Mouse (Mus musculus) limb, embryonic 14.5 days (tissue): Measurements from ENCODE around the gene Slc47a2. TPM values are rescaled to one million over a fixed set of nuclear protein-coding genes. Genes with fewer than 3 reads are reported as not detected.
"Not testable (repeated sequence)": the region's sequence is repeated elsewhere in the genome, so short reads cannot be mapped to it uniquely, and the experiment has no call there.

Experiments
- ATAC-seq: fragments of 200-750 bp; cut with Nextera tagmentation; 2 replicates; pipeline ENCODE4 v1.8.0; 2017; ENCODE audit warnings: low read depth, moderate number of reproducible peaks, moderate TSS enrichment; ENCODE audit not compliant: low FRiP score
- DNase-seq: peaks from one replicate; pipeline ENCODE4 v3.0.0-alpha.2; 2015; ENCODE audit warnings: low spot score
- H3K27ac ChIP-seq: fragments of 300-500 bp; sonication (generic); replicated peaks from 2 replicates; pipeline ENCODE4 v1.5.1; 2014; ENCODE audit warnings: low read depth, mild to moderate bottlenecking, low read length, moderate library complexity, mixed read lengths
- H3K27me3 ChIP-seq: fragments of 300-500 bp; sonication (generic); 2 replicates; pipeline ENCODE4 v1.6.1; 2014; ENCODE audit warnings: low read length, mixed read lengths; ENCODE audit not compliant: control insufficient read depth, insufficient read depth
- H3K36me3 ChIP-seq: fragments of 300-500 bp; sonication (generic); 2 replicates; pipeline ENCODE4 v1.6.1; 2014; ENCODE audit warnings: mild to moderate bottlenecking, low read length, moderate library complexity, mixed read lengths; ENCODE audit not compliant: control insufficient read depth, insufficient read depth
- H3K4me1 ChIP-seq: fragments of 300-500 bp; sonication (generic); 2 replicates; pipeline ENCODE4 v1.6.1; 2014; ENCODE audit warnings: antibody characterized with exemption, low read length, mixed read lengths; ENCODE audit not compliant: control insufficient read depth, insufficient read depth
- H3K4me2 ChIP-seq: fragments of 300-500 bp; sonication (generic); replicated peaks from 2 replicates; pipeline ENCODE4 v1.6.1; 2014; ENCODE audit warnings: low read depth, mild to moderate bottlenecking, low read length, moderate library complexity; ENCODE audit not compliant: severe bottlenecking
- H3K4me3 ChIP-seq: fragments of 300-500 bp; sonication (generic); replicated peaks from 2 replicates; pipeline ENCODE4 v1.5.1; 2014; ENCODE audit warnings: low read length
- H3K9ac ChIP-seq: fragments of 300-500 bp; sonication (generic); 2 replicates; pipeline ENCODE4 v1.6.1; 2014; ENCODE audit warnings: mild to moderate bottlenecking, low read depth, low read length, moderate library complexity; ENCODE audit not compliant: severe bottlenecking
- H3K9me3 ChIP-seq: fragments of 300-500 bp; sonication (generic); 2 replicates; pipeline ENCODE4 v1.6.1; 2016; ENCODE audit warnings: low read length; ENCODE audit not compliant: control insufficient read depth
- POLR2A ChIP-seq: fragments of 200-500 bp; IDR thresholded peaks from 2 replicates; pipeline ENCODE4 v1.8.0; 2012; ENCODE audit warnings: inconsistent platforms, mild to moderate bottlenecking, moderate library complexity, borderline replicate concordance; ENCODE audit not compliant: insufficient read depth, insufficient read length; ENCODE audit errors: extremely low read depth
- WGBS: fragments of 180-500 bp; shearing (Covaris S2); extraction: QIAGEN DNeasy Blood & Tissue Kit; methylation state at CpG from one replicate; pipeline ENCODE4 v1.1.7; 2014; 5-methylcytosine and 5-hydroxymethylcytosine counted together
- polyA plus RNA-seq, 2 experiments: library from polyadenylated mRNA; depleted of rRNA in 1 of 2; stranded (reverse) in 1 of 2; unstranded in 1 of 2; fragments of >200 nt; fragmentation: Nextera tagmentation in 1 of 2; extraction: Ambion mirVana in 1 of 2; gene quantifications; 2 replicates each; pipeline versions ENCODE4 v1.2.1 to v1.2.3; 2012 to 2014

The Slc47a2 gene
- polyA plus RNA-seq, 2 experiments = 0.10 to 0.19 TPM

GRCm38 (mm10) chr11:61307795-61308194, 34.9 kb downstream of the Slc47a2 start:
- no peak overlapping the region for H3K4me2 ChIP-seq
- no peak overlapping the region for H3K4me3 ChIP-seq
- H3K36me3 ChIP-seq = no peaks in the 10 kb centered on the region
- DNase-seq = no peak
- TF ChIP-seq POLR2A = no peak
- H3K27me3 ChIP-seq = no peaks in the 10 kb centered on the region
- WGBS = 35% methylated on average over 7 of the region's 7 CpGs
- H3K4me1 ChIP-seq = no peaks in the 10 kb centered on the region
- no peak overlapping the region for H3K27ac ChIP-seq
- no peak overlapping the region for H3K9ac ChIP-seq
- no peak for ATAC-seq
- H3K9me3 ChIP-seq = 0 out of 2 replicates have a peak, but pooled peaks cover 4% of the 10 kb centered on the region

- 79% methylated on average over 4 of the region's 4 CpGs for WGBS
- ATAC-seq (no peak), DNase-seq (no peak)
- Histone ChIP-seq H3K36me3 (no peaks in the 10 kb centered on the region), H3K27me3 (no peaks in the 10 kb centered on the region), H3K4me2 (no peak overlapping the region), H3K4me3 (no peak overlapping the region), H3K9ac (no peak overlapping the region), H3K27ac (no peak overlapping the region), H3K4me1 (peaks cover 6% of the 10 kb centered on the region), H3K9me3 (0 out of 2 replicates have a peak, but pooled peaks cover 4% of the 10 kb centered on the region)
- TF ChIP-seq POLR2A = no peak
Measured at GRCm38 (mm10) chr11:61305377-61305776, 37.3 kb downstream of the Slc47a2 start.

GRCm38 (mm10) chr11:61304535-61304934, 38.1 kb downstream of the Slc47a2 start:
- not testable (repeated sequence) for H3K9ac ChIP-seq, DNase-seq, H3K27ac ChIP-seq, H3K36me3 ChIP-seq, ATAC-seq, H3K4me1 ChIP-seq, H3K27me3 ChIP-seq, H3K9me3 ChIP-seq, H3K4me2 ChIP-seq, H3K4me3 ChIP-seq
- WGBS = 94% methylated on average over 6 of the region's 10 CpGs

- TF ChIP-seq POLR2A = no peak
- Histone ChIP-seq H3K36me3 (no peaks in the 10 kb centered on the region), H3K4me3 (no peak overlapping the region), H3K4me2 (peak overlapping the region; percentile 19; the same call in 1 of the 2 replicates), H3K9ac (no peak overlapping the region), H3K4me1 (peaks cover 6% of the 10 kb centered on the region), H3K27me3 (no peaks in the 10 kb centered on the region), H3K27ac (no peak overlapping the region), H3K9me3 (0 out of 2 replicates have a peak, but pooled peaks cover 3% of the 10 kb centered on the region)
- WGBS = 39% methylated on average over 11 of the region's 16 CpGs
- no peak for ATAC-seq
- peak; percentile 40 for DNase-seq
Measured at GRCm38 (mm10) chr11:61300716-61301392, 41.8 kb downstream of the Slc47a2 start.

GRCm38 (mm10) chr11:61300205-61300604, 42.5 kb downstream of the Slc47a2 start:
- Histone ChIP-seq H3K27ac (no peak overlapping the region), H3K4me1 (peaks cover 6% of the 10 kb centered on the region), H3K4me3 (no peak overlapping the region), H3K9ac (no peak overlapping the region), H3K9me3 (no peaks in the 10 kb centered on the region), H3K4me2 (no peak overlapping the region), H3K36me3 (no peaks in the 10 kb centered on the region), H3K27me3 (no peaks in the 10 kb centered on the region)
- WGBS = 58% methylated on average over 3 of the region's 3 CpGs
- DNase-seq (no peak), ATAC-seq (no peak)
- no peak for TF ChIP-seq POLR2A
